ENCODE assay signal across 8 mouse cellular contexts in genomic region chr12:38779186-38779777, GRCm38 (mm10). TPM values are rescaled to one million over a fixed set of nuclear protein-coding genes. Genes with fewer than 3 reads are reported as not detected.
DNase-seq lines count a peak whose midpoint lies in the region; ATAC-seq and TF ChIP-seq lines count a peak whose summit lies in the region.

Etv1 (plus strand) TSS chr12:38779380.

- H3K36me3 ChIP-seq in hindbrain, embryonic 14.5 days (replicated peaks; ENCODE audit: control insufficient read depth, insufficient read depth) = no peaks in the 10 kb centered on the region
- H3K36me3 ChIP-seq in macrophage (ENCODE audit: inconsistent target) = no peaks in the 10 kb centered on the region

- H3K4me1 ChIP-seq in hindbrain, embryonic 14.5 days (replicated peaks; ENCODE audit: control insufficient read depth, insufficient read depth, low read length) = no peaks in the 10 kb centered on the region

- H3K9ac ChIP-seq in hindbrain, embryonic 14.5 days = peak within 1 kb of the TSS; percentile 63

- DNase-seq in T-cell, adult 2 months (ENCODE audit: low spot score) = peak; percentile 35
- DNase-seq in cerebellum, adult 18-20 months = peak; percentile 45 to 57
- DNase-seq in gastrocnemius, adult 2 months = peak; percentile 27
- peak; percentile 36 for DNase-seq in hindbrain, embryonic 14.5 days (ENCODE audit: low spot score)
- peak in 1 of 2 experiments; percentile 67 for DNase-seq in left cerebral cortex, postnatal 10 days (ENCODE audit: extremely low spot score in 1 of 2, low spot score in 2 of 2)
- DNase-seq in right cerebral cortex, adult 2 months (ENCODE audit: low spot score in 2 of 2) = peak; percentile 31 to 46
- DNase-seq in c-Kit-positive CD71-positive TER-119-positive erythroid progenitor cells, embryonic 14.5 days (ENCODE audit: low spot score) = no peak

- TF ChIP-seq CTCF in gastrocnemius, adult 2 months (IDR thresholded peaks at IDR 0.05) = no peak

- H3K27ac ChIP-seq in gastrocnemius, adult 2 months = peak within 1 kb of the TSS; percentile 90
- H3K27ac ChIP-seq in hindbrain, embryonic 14.5 days = peak within 1 kb of the TSS; percentile 76
- H3K27ac ChIP-seq in macrophage = peak within 1 kb of the TSS; percentile 93

- H3K79me2 ChIP-seq in macrophage (ENCODE audit: inconsistent target) = no peaks in the 10 kb centered on the region

- peak within 1 kb of the TSS; percentile 77 for H3K4me3 ChIP-seq in gastrocnemius, adult 2 months
- peak within 1 kb of the TSS; percentile 56 for H3K4me3 ChIP-seq in hindbrain, embryonic 14.5 days (replicated peaks; ENCODE audit: low read length)
- H3K4me3 ChIP-seq in macrophage (ENCODE audit: inconsistent target) = peak within 1 kb of the TSS; percentile 92

- no peaks in the 10 kb centered on the region; the same call in 1 of the 2 replicates for H3K27me3 ChIP-seq in hindbrain, embryonic 14.5 days (ENCODE audit: control insufficient read depth, insufficient read depth, low read length)

- WGBS in hindbrain, embryonic 14.5 days = under 1% methylated on average over 20 of the region's 20 CpGs
- under 1% methylated on average over 19 of the region's 20 CpGs for WGBS in macrophage (ENCODE audit: missing documents)

- H3K9me3 ChIP-seq in hindbrain, embryonic 14.5 days (ENCODE audit: control insufficient read depth, low read length) = no peaks in the 10 kb centered on the region

- intact Hi-C loops in gastrocnemius, adult 2 months (cut with DNase I) = no loop called here
- intact Hi-C loops in left cerebral cortex, postnatal 10 days (cut with DNase I) = loop anchor here (10.0 kb wide), 1 partner anchor 184 kb away; no protein-coding TSS in a partner anchor

- H3K4me2 ChIP-seq in hindbrain, embryonic 14.5 days (replicated peaks) = peak within 1 kb of the TSS; percentile 79

- ATAC-seq in hindbrain, embryonic 14.5 days (ENCODE audit: low FRiP score) = peak; percentile 46

RNA-seq across cellular contexts. Expression of gene Etv1, which starts in this region (rescaled TPM):
- 1 to 10 TPM; 4.0 to 4.8 TPM for total RNA-seq in gastrocnemius, adult 2 months (2021)
- 22.3 and 29.6 TPM in 2 replicates for polyA plus RNA-seq in hindbrain, embryonic 14.5 days (2014; fragmentation: Nextera tagmentation; extraction: Ambion mirVana)
- 10 to 100 TPM; 64.3 to 67.3 TPM for total RNA-seq in left cerebral cortex, postnatal 10 days (2021)
- 1 to 10 TPM in 23 of 26 experiments, under 1 TPM in 3; 0.67 to 7.7 (median 3.4) TPM for total RNA-seq in macrophage (2018; cell fraction: chromatin; rRNA removed)
- total RNA-seq in macrophage (2018; cell fraction: cytosol; rRNA removed) = 1 to 10 TPM; 1.7 to 3.7 (median 2.4) TPM
- total RNA-seq in macrophage (2018; cell fraction: nucleus; rRNA removed) = 10 to 100 TPM in 1 of 26 experiments, 1 to 10 TPM in 25; 1.4 to 19.1 (median 2.7) TPM
- 1.4 to 10.0 TPM (median 2.3 TPM) in 3 replicates for polyA plus RNA-seq in macrophage (2018)

Comparison
In these comparisons a context has a peak if more than half of its experiments do, and no peak if none do; other contexts are left out.
1. RNA of gene Etv1 (total RNA-seq): 64.3 to 67.3 TPM in left cerebral cortex, postnatal 10 days; 4.0 to 4.8 TPM in gastrocnemius, adult 2 months; every median in the first group is over 10 times any median in the second.
2. Peak in every context shown above with its lines, with median percentiles within 50 percentile points of each other: H3K27ac ChIP-seq and H3K4me3 ChIP-seq.